Mouse (Mus musculus): Measurements from ENCODE around the gene Emilin1.

- no peak for TF ChIP-seq CTCF (conservative IDR thresholded peaks at IDR 0.05; ENCODE audit: low read length)
- TF ChIP-seq POU5F1 (IDR thresholded peaks at IDR 0.05; ENCODE audit: borderline replicate concordance, low read length): no peak
Observed at GRCm38 (mm10) chr5:30952551-30952950, 39.3 kb downstream of the Emilin1 start.

All from E14TG2a.4 (cell line).